ENCODE assay signal across 31 mouse cellular contexts in the genomic region with DNA sequence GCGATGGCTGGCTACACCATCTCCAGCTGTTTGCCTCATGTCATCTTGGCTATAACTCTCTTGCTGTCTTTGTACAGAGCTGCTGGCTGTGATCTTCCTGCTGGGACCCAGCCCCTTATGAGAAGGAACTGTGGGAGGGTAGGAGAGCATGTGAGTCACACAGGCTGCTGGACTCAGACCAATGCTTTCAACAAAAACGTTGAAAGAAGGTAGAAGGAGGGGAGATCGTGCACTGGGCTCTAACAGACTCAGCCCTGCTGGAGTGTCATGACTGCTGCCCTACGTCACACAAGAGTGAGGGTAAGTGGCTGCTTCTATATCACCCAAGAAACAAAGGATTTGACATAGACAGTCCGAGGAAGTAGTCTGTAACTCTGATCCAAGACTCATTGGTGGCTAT.
DNase-seq lines count a peak whose midpoint lies in the region; ATAC-seq and TF ChIP-seq lines count a peak whose summit lies in the region.
"Had no signal": no experiment of that assay in that cellular context is flagged by ENCODE, and none has a peak within 500 bp of the region (broad histone marks: within the 10 kb centered on the region; RNA-seq: fewer than 3 reads in every experiment).

No protein-coding gene starts in this region.

- H3K27me3 ChIP-seq in kidney, embryonic 14.5 days (ENCODE audit: control insufficient read depth, insufficient read depth, low read length): no peaks in the 10 kb centered on the region
- no peaks in the 10 kb centered on the region for H3K27me3 ChIP-seq in liver, postnatal 0 days (ENCODE audit: insufficient read depth, low read length)
- H3K27me3 ChIP-seq: embryonic facial prominence, embryonic 13.5 days; heart, embryonic 13.5 days; kidney, embryonic 15.5 days; liver, embryonic 12.5 days; midbrain, embryonic 13.5 days; neural tube, embryonic 13.5 days; stomach, embryonic 15.5 days had no signal

- H3K4me2 ChIP-seq in kidney, embryonic 14.5 days (replicated peaks; ENCODE audit: low read depth, low read length): no peak overlapping the region
- no peak overlapping the region for H3K4me2 ChIP-seq in liver, postnatal 0 days (ENCODE audit: low read depth, low read length)
- H3K4me2 ChIP-seq: embryonic facial prominence, embryonic 13.5 days; heart, embryonic 13.5 days; hindbrain, embryonic 14.5 days; kidney, embryonic 15.5 days; liver, embryonic 12.5 days; midbrain, embryonic 13.5 days; neural tube, embryonic 13.5 days; stomach, embryonic 15.5 days had no signal

- WGBS in kidney, embryonic 14.5 days: 43% methylated on average over 5 of the region's 5 CpGs
- WGBS in liver, postnatal 0 days (ENCODE audit: insufficient replicate concordance): 63% methylated on average over 5 of the region's 5 CpGs

- ATAC-seq in kidney, embryonic 14.5 days (ENCODE audit: low FRiP score, low TSS enrichment): 0 out of 2 replicates have a peak, but pooled peaks have one; percentile 32
- no peak for ATAC-seq in liver, postnatal 0 days
- ATAC-seq: forebrain, embryonic 16.5 days; liver, embryonic 12.5 days; midbrain, embryonic 13.5 days had no signal

- peak; percentile 13 for DNase-seq in adrenal gland, postnatal 10 days
- DNase-seq in adrenal gland, postnatal 4 days (ENCODE audit: low spot score in 2 of 2): no peak
- DNase-seq in kidney, postnatal 25 days: no peak
- peak; percentile 13 for DNase-seq in brain, embryonic 14.5 days (ENCODE audit: low read depth)
- peak; percentile 7 for DNase-seq in lung, postnatal 36 days
- DNase-seq in liver, postnatal 0 days: no peak
- DNase-seq: adrenal gland, adult 8-10 months; cerebellum, adult 18-20 months; cerebellum, postnatal 10 days; gastrocnemius, adult 2 months; gastrocnemius, postnatal 36 days; kidney, adult 11 months; kidney, postnatal 36 days; layer of hippocampus, postnatal 36 days; left cerebral cortex, postnatal 4 days; retina, postnatal 1 day; right cerebral cortex, postnatal 25 days; thymus, postnatal 14 days had no signal

- TF ChIP-seq CTCF in brain, embryonic 14.5 days (IDR thresholded peaks at IDR 0.05; ENCODE audit: borderline replicate concordance, extremely low read depth, insufficient read depth, insufficient read length): no peak
- no peak for TF ChIP-seq CTCF in liver, postnatal 0 days (IDR thresholded peaks at IDR 0.05; ENCODE audit: low read depth)

- no peak overlapping the region for H3K4me3 ChIP-seq in kidney, embryonic 14.5 days (ENCODE audit: low read length)
- no peak overlapping the region for H3K4me3 ChIP-seq in liver, postnatal 0 days (ENCODE audit: low read depth, low read length)
- H3K4me3 ChIP-seq: embryonic facial prominence, embryonic 13.5 days; forebrain, embryonic 10.5 days; gastrocnemius, adult 2 months; heart, embryonic 13.5 days; kidney, embryonic 15.5 days; layer of hippocampus, adult 2 months; liver, embryonic 12.5 days; midbrain, embryonic 13.5 days; neural tube, embryonic 13.5 days; stomach, embryonic 15.5 days had no signal

- H3K9ac ChIP-seq in kidney, embryonic 14.5 days (ENCODE audit: low read depth, low read length): no peak overlapping the region
- H3K9ac ChIP-seq in liver, postnatal 0 days (replicated peaks): no peak overlapping the region
- H3K9ac ChIP-seq: embryonic facial prominence, embryonic 13.5 days; heart, embryonic 13.5 days; hindbrain, embryonic 14.5 days; kidney, embryonic 15.5 days; liver, embryonic 12.5 days; midbrain, embryonic 13.5 days; neural tube, embryonic 13.5 days; stomach, embryonic 15.5 days had no signal

- no peaks in the 10 kb centered on the region for H3K9me3 ChIP-seq in kidney, embryonic 14.5 days (ENCODE audit: control insufficient read depth, low read length)
- no peaks in the 10 kb centered on the region for H3K9me3 ChIP-seq in liver, postnatal 0 days (ENCODE audit: low read length)
- H3K9me3 ChIP-seq: embryonic facial prominence, embryonic 13.5 days; forebrain, embryonic 10.5 days; heart, embryonic 13.5 days; kidney, embryonic 15.5 days; liver, embryonic 12.5 days; midbrain, embryonic 13.5 days; neural tube, embryonic 13.5 days; stomach, embryonic 15.5 days had no signal

- H3K36me3 ChIP-seq in kidney, embryonic 14.5 days (ENCODE audit: control insufficient read depth, insufficient read depth, low read length): no peaks in the 10 kb centered on the region
- no peaks in the 10 kb centered on the region for H3K36me3 ChIP-seq in liver, postnatal 0 days (replicated peaks; ENCODE audit: insufficient read depth, low read length)
- H3K36me3 ChIP-seq: embryonic facial prominence, embryonic 13.5 days; forebrain, embryonic 10.5 days; heart, embryonic 13.5 days; kidney, embryonic 15.5 days; liver, embryonic 12.5 days; midbrain, embryonic 13.5 days; neural tube, embryonic 13.5 days; stomach, embryonic 15.5 days had no signal

- no peak for TF ChIP-seq EP300 in liver, postnatal 0 days (IDR thresholded peaks at IDR 0.05; ENCODE audit: low read depth)

- no peak overlapping the region for H3K27ac ChIP-seq in kidney, embryonic 14.5 days (ENCODE audit: low read depth, low read length)
- H3K27ac ChIP-seq in liver, postnatal 0 days (ENCODE audit: low read depth): no peak overlapping the region
- H3K27ac ChIP-seq: embryonic facial prominence, embryonic 13.5 days; forebrain, embryonic 10.5 days; gastrocnemius, adult 2 months; heart, embryonic 13.5 days; hindbrain, embryonic 14.5 days; kidney, embryonic 15.5 days; layer of hippocampus, adult 2 months; liver, embryonic 12.5 days; macrophage; midbrain, embryonic 13.5 days; neural tube, embryonic 13.5 days; stomach, embryonic 15.5 days had no signal

- no peak for TF ChIP-seq POLR2A in brain, embryonic 14.5 days (IDR thresholded peaks at IDR 0.05; ENCODE audit: borderline replicate concordance, extremely low read depth, insufficient read depth, insufficient read length, poor library complexity, severe bottlenecking)

- no peaks in the 10 kb centered on the region for H3K4me1 ChIP-seq in kidney, embryonic 14.5 days (ENCODE audit: control insufficient read depth, insufficient read depth, low read length)
- H3K4me1 ChIP-seq in liver, postnatal 0 days (ENCODE audit: insufficient read depth): no peaks in the 10 kb centered on the region
- H3K4me1 ChIP-seq: embryonic facial prominence, embryonic 13.5 days; heart, embryonic 13.5 days; kidney, embryonic 15.5 days; liver, embryonic 12.5 days; midbrain, embryonic 13.5 days; stomach, embryonic 15.5 days had no signal

Comparison
In these comparisons a context has a peak if more than half of its experiments do, and no peak if none do; other contexts are left out.
1. DNase-seq: peak in adrenal gland, postnatal 10 days (single experiment), brain, embryonic 14.5 days (single experiment) and lung, postnatal 36 days (single experiment); none in adrenal gland, postnatal 4 days (0 of 2), kidney, postnatal 25 days (0 of 2) and liver, postnatal 0 days (single experiment).